Mouse (Mus musculus) cerebellum, postnatal 14 days (tissue): Measurements from ENCODE around the gene Pde3a.

Source experiments
- DNase-seq, 2 experiments: peaks; one replicate each; pipeline ENCODE4 v3.0.0; 2021; ENCODE audit warnings: mixed read lengths in 2 of 2

The Pde3a gene

DNA sequence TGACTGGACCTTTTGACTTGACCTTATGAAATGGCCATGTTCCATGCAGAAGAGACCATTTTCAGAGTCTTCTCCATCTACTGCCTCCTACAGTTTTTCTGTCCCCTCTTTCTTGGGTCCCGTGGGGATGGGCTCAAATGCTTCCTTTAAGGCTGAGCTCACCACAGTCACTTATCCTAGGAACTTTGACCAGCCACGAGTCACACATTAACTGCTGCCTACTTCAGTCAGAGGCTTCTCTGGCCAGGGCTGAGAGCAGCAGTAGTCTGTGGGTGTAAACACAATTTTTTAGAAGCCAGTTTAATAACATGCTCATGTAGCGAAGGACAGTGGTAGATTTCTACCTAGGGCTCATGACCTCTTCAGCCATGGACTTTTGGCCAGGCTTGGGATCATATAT is 79.0 kb downstream of the Pde3a start:
- DNase-seq, result no peak

DNA sequence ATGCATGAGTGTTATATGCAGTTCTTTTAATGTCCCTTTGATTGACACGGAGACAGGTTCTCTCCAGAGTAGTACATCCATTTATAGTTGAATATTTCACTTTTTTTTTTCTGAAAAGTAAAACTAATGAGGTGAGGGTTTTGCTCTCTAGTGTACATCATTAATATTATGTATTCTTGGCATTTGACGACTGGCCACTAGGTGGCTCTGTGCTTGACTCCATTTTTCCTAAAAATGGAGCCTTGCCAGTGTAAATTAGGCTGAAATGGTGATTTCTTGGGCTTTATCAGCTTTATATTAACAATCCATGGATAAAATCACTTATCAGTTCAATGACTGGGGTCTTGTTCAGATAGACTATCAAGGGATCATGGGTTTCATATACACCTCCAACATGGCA is 82.4 kb downstream of the Pde3a start:
- DNase-seq, result peak in 1 of 2 experiments; percentile 15

DNA sequence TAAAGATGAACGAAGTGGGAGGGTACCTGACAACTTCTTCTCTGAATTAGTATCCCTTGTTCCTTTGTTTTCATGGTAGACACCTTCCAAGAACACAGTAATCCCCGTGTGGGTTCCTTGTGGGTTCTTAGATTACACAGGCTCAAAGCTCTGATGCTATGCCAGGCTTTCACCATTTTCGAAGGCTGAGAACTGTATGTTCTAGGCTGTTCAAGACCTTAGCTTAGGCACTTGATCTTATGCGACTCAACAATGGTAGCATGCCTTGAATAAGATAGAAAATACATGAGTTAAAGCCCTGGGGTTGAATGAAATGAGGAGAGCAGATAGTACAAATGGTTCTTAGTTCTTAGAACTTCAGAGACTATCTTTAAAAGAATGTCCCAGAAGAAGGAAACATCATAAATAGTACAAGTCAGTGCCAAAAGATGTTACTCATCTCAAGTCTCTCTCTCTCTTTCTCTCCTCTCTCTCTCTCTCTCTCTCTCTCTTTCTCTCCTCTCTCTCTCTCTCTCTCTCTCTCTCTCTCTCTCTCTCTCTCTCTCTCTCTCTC is 83.6 kb downstream of the Pde3a start:
- no peak for DNase-seq

DNA sequence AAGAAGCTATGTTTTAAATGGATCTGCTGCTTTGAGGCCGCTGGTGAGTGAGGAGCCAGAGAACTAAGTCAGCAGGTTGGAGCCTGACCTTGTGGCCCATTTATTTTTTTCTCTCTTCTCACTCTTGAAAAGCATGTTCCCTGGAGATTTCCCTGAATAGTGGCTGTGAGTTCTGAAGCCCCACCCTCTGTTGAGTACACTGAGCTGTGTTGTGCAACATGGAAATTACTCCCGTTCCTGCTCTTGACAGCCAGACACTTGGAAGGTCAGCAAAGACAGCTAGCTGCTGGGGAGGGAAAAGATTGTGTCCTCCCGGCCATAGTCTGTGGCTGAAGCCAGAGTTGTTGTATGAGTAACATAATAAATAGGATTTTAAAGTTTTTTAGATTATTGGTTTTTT is 84.2 kb downstream of the Pde3a start:
- DNase-seq, result no peak

DNA sequence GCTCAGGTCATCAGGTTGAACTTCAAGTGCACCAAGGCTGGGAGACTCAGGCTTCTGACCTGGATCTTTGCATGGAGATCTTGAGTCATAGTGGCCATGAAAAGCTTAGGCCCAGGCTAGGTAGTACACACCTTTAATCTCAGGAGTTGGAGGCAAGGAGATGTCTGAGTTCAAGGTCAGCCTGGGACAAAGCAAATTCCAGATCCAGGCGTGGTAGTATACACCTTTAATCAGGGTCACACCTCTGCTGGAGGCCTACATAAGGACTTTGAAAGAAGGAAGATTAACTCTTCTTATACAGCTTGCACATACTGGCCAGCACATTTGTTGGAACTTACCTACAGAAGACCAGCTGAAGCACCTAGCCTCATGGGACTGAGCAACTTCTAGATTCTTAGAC is 86.8 kb downstream of the Pde3a start:
- DNase-seq, result no peak

DNA sequence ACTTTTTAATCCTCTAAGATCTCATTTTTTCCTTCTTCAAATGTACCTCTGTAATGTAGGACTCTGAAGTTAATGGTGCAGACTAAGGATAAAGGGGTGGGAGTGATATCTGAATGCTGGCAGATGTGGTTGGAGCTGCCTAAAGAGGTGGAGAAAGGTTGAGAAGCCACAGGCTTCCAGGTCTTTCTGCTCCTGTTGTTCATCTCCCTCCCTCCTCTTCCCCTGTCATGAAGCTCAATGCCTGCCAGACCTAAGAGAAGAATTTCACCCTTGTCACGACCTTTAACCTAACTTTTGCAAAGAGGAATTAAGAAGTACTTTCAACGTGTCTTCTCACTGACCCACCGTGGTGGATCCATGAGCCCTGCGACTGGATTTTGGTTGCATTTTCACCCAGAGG is 87.4 kb downstream of the Pde3a start:
- no peak for DNase-seq

DNA sequence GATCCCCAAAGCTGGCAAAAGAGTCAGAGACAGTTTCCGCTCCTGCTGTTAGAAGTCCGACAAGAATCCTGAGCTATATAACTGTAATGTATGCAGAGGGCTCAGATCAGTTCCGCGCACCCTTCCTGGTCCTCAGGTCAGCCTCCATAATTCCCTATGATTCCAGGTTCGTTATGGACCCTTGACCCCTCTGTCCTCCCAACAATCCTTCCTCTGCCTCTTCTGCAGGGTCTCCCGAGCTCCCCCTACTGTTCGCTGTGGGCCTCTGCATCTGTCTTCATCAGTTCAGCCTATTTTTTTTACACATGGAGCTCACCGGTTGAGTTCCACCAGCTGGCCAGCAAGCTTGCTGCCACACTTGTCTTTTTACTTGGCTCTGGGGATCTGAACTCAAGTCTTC is 88.6 kb downstream of the Pde3a start:
- DNase-seq, result peak in 1 of 2 experiments; percentile 15

DNA sequence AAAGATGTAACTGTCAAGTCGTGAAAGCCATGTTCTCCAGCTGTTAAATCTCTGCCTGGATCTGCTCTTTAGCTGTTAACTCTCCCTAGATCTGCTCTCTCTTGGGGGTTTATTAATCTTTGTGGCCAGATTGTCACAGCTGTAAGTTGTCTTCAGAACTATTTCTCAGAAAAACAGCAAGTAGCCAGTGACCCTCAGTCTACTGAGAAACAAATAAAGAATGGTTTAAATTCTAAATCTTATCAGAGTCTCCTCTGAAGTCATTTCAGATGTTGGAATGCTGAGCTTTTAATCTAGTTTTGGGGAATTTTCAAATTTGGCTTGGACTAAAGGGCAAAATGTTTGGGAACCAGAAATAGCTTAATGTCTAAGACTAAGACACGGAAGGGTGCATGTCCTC is 92.3 kb downstream of the Pde3a start:
- DNase-seq, result no peak

DNA sequence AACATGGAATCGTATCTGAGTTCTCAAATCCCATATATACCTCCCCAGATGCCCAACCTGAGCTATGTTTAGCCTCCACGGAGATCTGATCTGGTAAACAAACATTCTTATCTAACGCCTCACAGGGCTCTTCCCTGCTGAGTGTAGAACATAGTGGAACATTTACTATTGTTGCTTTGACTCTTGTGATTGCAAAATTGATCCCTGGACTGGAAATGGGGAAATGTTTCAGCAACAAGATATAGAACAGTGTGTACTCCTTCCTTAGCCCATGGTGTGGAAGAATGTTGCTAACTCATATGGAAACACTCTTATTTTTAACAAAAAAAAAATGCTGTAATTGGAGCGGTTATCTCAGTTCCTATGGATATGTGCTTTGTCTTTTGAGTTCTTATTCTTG is 98.8 kb downstream of the Pde3a start:
- DNase-seq, result no peak

DNA sequence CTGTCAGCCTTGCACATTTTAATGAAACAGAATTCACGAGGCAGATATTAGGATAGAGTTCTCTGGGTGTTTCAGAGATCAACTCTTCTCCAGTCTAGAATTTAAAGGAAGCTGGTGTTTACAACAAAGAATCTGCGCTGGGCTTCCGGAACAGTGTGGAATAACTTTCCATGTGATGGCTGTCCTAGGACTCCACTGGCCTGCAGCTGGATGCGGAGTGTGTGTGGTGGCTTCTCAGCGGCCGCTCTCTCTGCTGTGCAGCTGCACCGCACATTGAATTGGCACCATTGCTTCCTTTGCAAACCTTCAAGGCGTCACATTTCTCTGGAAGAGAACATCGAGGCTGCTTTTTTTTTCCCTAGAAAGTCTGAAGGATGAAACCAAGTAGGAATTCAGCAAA is 99.5 kb downstream of the Pde3a start:
- no peak for DNase-seq

DNA sequence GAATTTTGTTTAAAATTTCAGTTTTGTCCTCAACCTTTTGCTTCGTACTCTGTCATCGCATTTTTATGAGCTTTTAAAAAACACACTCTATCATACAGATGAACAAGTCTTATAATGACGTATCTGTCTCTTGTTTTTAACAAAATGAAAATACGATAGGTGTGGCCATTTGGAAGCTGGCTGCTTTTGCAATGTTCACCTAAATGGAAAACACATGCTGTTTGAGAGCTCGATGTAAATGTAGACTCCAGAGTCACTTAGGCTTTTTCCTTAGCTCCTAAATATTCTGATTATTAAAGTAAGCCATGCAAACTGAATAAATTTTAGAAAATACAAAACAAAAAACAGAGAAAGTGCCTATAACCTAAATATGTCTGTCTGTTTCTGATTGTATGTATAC is 101.2 kb downstream of the Pde3a start:
- no peak for DNase-seq

DNA sequence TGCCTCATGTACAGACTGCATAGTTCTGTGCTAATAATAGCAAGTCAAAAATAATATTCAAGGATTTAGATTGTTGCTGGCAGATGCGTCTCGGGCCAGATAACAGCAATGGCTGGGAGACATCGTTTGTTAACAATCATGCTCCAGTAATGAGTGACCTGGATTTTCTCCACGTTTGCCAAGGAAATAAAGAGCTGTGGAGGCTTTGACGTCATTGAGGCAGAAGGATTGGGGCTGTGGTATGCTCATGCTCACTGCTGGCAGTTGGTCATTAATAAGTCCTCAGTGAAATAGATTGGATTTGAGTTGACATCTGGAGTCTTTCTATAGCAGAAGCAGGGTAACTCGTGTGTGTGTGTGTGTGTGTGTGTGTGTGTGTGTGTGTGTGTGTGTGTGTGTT is 103.2 kb downstream of the Pde3a start:
- DNase-seq, result peak in 1 of 2 experiments; percentile 15

DNA sequence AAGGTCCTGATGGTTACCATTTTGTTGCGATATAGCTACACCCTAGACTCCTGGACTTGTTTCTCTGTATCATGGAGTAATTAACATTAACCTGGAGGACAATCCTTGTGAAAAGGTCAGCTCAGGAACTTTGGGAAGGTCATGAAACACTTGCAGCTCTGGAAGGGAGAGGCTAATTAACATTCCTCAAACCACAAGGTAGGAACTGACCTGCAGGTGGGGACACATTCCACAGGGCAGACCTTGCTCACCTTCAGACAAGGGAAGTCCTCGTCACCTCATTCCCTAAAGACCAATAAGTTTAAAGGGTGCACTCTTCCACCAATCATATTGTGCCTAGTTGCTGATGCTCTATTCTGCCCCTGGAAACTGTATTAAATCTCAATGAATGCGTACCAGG is 114.6 kb downstream of the Pde3a start:
- DNase-seq, result no peak

DNA sequence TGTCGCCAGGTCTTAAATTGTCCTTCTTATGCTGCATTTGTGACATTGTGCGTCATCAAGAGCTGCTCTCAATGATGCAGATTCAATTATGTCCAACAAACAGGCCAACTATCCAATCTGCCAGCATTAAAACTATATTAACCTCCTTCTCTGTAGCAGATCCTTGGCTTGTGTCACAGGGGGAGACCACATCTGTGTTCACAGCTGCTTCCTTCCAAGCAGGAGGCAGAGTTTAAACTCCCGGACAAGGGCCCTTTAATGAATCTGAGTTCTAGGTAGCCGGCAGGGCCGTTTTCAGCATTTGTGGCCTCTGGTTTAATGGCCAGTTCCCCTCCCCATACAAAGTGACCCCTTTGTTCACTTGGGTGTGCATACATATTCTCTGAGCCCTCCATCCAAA is 118.0 kb downstream of the Pde3a start:
- DNase-seq, result no peak

DNA sequence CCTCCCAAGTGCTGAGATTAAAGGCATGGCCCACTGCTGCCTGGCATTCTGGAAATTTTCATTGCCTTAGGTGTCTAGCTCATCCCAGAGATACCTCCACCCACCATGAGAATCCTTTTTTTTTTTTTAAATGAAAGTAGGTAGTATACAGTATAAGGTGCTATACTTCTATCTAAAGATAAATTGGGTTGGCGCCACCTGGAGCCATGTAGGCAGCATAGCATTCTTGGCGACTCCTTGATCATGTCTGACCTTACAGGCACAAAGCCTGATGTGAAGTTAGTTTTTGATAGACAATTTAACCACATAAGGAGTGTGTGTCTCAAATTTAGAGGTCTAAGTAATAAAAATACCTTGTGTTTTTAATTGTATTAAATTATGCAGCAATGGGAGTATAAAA is 123.6 kb downstream of the Pde3a start:
- DNase-seq, result peak; percentile 28 to 36

DNA sequence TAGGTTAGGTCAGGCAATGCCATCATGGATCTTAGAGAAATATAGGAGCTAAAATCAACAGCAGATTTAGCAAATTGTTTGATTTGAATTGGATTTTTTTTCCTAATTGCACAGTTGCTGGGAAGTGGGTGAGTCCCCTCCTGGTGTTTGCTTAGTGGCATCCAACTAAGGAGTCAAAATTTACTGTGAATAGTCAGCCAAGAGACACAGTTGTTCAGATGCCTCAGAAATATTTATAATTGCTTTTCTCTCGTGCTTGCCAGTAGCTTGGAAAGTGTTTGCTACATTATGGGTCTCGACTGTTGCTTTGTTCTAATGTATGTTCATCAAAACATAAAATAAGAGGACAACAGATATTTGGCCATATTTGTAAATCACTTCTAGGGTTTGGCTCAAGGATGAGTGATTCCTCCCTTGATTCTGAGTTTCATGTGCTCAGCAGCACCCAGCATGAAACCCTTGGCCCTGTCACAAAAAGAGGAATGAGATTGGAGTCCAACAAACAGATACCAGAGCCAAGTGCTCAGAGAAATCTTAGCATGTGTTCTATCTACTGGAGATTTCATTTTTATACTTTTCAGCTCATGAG is 125.5 kb downstream of the Pde3a start:
- peak; percentile 69 to 80 for DNase-seq

DNA sequence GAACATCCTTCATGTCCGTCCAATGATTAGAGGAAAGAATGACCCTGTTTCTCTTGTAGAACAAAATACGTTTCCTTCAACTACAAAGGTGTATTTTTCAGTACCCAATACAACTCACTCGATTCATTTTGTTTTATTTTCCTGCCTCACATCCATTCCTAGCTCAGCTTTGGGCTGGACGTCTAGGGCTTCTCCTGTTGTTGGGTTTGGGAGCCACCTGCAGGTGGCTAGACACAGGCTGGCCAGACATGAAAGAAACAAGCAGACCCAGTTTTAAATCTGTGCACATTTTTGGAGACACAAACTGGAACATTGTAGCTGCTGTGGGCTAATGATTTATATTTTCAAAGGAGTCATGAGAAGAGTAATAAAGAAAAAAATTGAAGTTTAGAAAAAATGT is 126.1 kb downstream of the Pde3a start:
- peak; percentile 41 to 55 for DNase-seq

DNA sequence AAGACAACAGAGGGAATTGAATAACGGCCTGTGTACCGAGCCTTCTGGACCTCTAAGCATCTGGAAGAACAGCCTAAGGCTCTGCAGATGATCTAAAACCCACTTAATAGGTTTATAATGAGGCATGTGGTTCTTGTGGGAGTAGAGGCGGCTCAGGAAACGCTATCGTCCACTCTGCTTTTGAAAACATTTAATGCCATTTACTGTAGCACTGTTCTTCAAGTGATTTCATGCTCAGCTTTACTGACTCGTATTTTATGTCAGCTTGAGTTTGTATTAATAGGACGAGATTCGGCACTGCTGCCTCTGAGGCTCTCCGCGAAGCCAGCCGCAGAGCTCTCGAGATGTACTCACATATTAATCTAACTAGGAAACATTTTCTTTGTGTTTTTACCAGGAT is 131.9 kb downstream of the Pde3a start:
- no peak for DNase-seq

DNA sequence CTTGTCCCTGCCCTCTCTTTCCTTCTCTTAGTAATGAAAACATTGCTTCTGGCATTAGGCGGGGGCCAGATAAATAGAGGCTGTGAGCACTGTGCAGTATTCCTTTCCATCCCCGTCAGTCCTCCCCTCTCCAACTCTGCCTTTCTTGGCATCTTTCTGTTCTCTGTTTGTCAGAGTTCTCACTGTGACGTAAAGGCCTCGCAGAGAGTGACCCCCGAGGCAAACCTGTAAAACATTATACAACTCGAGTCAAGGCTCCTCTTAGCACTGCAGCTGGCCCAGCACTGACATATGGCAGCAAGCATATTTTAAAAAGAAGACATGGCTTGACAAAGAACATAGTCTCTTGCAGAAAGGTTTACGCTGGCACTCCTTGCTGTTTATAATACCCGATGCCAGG is 132.4 kb downstream of the Pde3a start:
- no peak for DNase-seq

DNA sequence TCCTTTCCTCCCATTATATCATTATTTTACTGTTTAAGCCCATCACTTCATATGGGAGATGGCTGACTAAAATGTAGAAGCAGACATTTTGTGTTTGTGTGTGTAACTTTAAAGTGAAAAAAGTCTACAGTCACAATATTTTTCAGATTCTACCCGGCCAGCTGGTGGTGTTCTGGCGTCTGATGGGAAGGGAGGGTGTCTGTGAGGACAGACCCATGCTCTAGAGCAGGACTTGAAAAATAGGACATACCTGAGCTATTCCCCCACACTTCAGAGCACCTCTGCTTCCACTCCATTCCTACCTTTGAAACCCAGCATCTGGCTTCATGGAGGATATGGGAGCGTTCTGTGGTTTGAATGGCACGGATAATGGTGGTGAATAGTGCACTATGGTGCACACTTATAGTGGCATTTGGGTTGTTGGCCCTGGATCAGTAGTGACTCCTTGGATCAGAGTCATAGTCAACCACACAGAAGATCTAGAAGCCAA is 132.9 kb downstream of the Pde3a start:
- DNase-seq, result no peak

DNA sequence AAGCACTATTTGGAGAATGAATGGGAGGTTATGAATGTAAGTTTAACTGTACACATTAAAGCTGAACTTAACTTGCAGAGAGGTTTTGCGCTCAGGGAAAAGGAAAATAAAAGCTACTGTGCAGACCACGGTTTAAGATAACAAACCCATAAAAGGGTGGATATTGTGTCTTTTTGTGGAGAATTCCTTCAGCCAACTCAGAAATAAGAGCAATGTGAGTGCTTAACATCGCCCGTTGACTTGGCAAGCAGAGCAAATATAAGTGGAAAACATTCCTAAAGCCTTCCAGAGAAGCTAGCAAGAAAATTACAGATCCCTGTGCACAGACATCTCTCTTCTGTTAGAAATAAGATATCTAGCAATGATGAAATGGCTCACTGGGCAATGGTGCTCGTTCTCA is 139.0 kb downstream of the Pde3a start:
- DNase-seq, result no peak

DNA sequence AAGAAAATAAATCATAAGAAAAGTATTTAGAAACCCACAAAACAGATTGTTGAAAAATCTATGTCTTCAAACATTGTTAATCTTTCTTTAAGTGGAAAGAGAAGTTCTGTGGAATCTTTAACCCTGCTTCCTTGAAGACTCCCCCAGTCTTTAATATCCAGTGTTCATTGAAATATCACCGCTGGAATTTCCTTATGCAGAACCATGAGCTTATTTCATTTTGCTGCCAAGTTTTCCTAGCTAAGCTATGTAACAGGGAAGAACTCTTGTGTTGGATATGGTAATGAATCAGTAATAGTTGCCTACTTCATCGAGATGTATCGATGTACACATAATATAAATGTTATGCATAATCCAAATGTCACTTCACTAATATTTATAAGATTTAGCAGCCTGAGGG is 146.9 kb downstream of the Pde3a start:
- no peak for DNase-seq

DNA sequence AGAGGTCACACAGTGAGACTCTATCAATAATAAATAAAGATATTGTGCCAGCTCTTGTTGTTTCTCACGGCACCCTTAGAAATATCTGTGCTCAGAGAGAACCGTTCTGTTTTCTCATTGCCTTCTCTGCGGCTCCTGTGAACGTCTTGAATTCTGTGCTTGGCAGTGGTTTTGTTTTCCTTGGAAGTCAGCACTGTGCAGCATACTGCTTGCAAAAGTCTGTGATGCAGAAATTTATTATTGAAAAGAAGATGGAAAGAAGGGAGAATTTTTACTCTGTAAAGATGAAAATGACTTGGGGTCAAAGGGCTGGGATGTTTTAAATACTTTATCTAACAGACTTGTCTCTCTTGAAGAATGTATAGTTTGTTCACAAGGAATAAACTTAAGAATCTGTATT is 150.3 kb downstream of the Pde3a start:
- no peak for DNase-seq

DNA sequence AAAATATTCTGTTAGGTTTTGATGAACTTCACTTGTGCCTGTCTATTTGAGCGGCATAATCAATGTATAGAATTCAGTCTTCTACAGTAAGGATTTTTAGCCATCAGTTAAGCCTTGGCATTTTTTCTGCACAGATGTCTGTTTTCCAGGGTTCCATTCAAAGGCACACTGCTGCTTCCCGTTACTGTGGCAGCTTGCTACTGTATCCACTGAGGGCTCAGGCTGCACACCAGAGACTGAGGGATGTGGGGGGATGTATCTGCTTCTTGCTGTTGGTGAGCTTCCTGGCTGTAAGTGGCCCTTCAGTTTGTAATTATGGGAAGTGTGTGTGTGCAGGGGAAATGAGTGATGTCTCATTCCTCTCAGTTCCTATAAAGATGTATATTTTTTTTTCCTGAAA is 154.9 kb downstream of the Pde3a start:
- DNase-seq, result no peak

DNA sequence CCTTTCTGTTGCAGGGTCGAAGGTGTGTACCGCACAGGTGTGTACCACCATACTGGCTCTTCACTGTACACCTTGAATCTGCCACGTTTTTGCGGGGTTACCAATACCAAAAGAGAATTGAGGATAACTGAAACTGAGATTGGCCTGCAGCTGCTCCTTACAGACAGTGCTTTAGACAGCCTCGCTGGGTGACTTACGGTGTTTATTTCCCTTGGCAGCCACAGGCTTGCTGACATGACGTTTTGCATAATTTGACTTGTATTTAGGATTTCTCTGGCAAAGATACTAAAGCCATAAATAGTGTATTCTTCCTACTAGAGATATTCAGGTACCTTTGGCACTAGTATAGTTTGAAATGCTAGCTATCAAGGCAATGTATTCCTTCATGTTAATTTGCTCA is 155.6 kb downstream of the Pde3a start:
- DNase-seq, result no peak
